Mouse (Mus musculus) CH12.LX (cell line): ENCODE measurements around the gene Plekha6. TPM values are rescaled to one million over a fixed set of nuclear protein-coding genes. Genes with fewer than 3 reads are reported as not detected.

Experiments used
- DNase-seq: peaks from one replicate; pipeline ENCODE4 v3.0.0-alpha.2; 2013; ENCODE audit errors: extremely low read depth
- H3K27ac ChIP-seq: 2 replicates; pipeline ENCODE4 v1.5.1; 2012; ENCODE audit warnings: low read depth, mild to moderate bottlenecking, control low read depth, moderate library complexity; ENCODE audit not compliant: insufficient read depth
- H3K27me3 ChIP-seq: replicated peaks from 2 replicates; pipeline ENCODE3; 2012; ENCODE audit warnings: inconsistent platforms
- H3K36me3 ChIP-seq, 2 experiments: replicated peaks in 1 of 2; 2 replicates each; pipeline versions ENCODE3 to v1.6.1; 2012; ENCODE audit warnings: inconsistent platforms in 1 of 2, low read length in 1 of 2, mild to moderate bottlenecking in 1 of 2, mixed read lengths in 1 of 2, moderate library complexity in 1 of 2; ENCODE audit not compliant: control insufficient read depth in 1 of 2, insufficient read depth in 1 of 2
- H3K4me1 ChIP-seq, 2 experiments: 2 replicates each; pipeline ENCODE4 v1.6.1; 2012; ENCODE audit warnings: inconsistent platforms in 1 of 2, moderate library complexity in 1 of 2; ENCODE audit not compliant: insufficient read depth in 2 of 2, control insufficient read depth in 1 of 2
- H3K4me2 ChIP-seq: 2 replicates; pipeline ENCODE4 v1.6.1; 2012; ENCODE audit warnings: low read depth, mild to moderate bottlenecking, control low read depth; ENCODE audit not compliant: poor library complexity, insufficient read depth, severe bottlenecking
- H3K4me3 ChIP-seq, 3 experiments: fragments of 150-350 bp in 1 of 3; sonication (generic) in 1 of 3; replicated peaks in 1 of 3; 2 replicates each; pipeline versions ENCODE3 to v1.5.1; 2011 to 2012; ENCODE audit warnings: low read depth in 2 of 3, low read length in 2 of 3, mild to moderate bottlenecking in 2 of 3, moderate library complexity in 2 of 3, control low read depth in 1 of 3, improper control_type of control experiment in 1 of 3, inconsistent platforms in 1 of 3, mixed read lengths in 1 of 3; ENCODE audit not compliant: poor library complexity in 1 of 3
- H3K79me2 ChIP-seq: replicated peaks from 2 replicates; pipeline ENCODE4 v1.6.1; 2012; ENCODE audit warnings: mild to moderate bottlenecking, moderate library complexity; ENCODE audit not compliant: control insufficient read depth, poor library complexity, insufficient read depth, severe bottlenecking; ENCODE audit errors: extremely low read depth
- H3K9ac ChIP-seq: 2 replicates; pipeline ENCODE4 v1.6.1; 2012; ENCODE audit warnings: low read depth, mild to moderate bottlenecking, control low read depth, moderate library complexity; ENCODE audit not compliant: insufficient read depth
- H3K9me3 ChIP-seq: replicated peaks from 2 replicates; pipeline ENCODE3; 2012; ENCODE audit warnings: low read length, inconsistent platforms, mixed read lengths
- CTCF ChIP-seq, 2 experiments: IDR thresholded peaks in 1 of 2; conservative IDR thresholded peaks in 1 of 2; 2 replicates each; pipeline ENCODE4 v1.5.1; 2011 to 2012; ENCODE audit warnings: low read depth in 2 of 2, low read length in 2 of 2, improper control_type of control experiment in 1 of 2, inconsistent platforms in 1 of 2, mild to moderate bottlenecking in 1 of 2, moderate library complexity in 1 of 2
- E2F4 ChIP-seq: IDR thresholded peaks from 2 replicates; pipeline ENCODE4 v1.6.1; 2011; ENCODE audit warnings: low read depth, low read length, improper control_type of control experiment; ENCODE audit not compliant: insufficient replicate concordance
- EP300 ChIP-seq: IDR thresholded peaks from 2 replicates; pipeline ENCODE4 v1.6.1; 2011; ENCODE audit warnings: low read length, improper control_type of control experiment
- HCFC1 ChIP-seq: IDR thresholded peaks from 2 replicates; pipeline ENCODE4 v1.6.1; 2012; ENCODE audit warnings: low read depth, mild to moderate bottlenecking, inconsistent platforms, low read length, improper control_type of control experiment
- JUN ChIP-seq: IDR thresholded peaks from 2 replicates; pipeline ENCODE4 v1.6.1; 2011; ENCODE audit warnings: low read depth, mild to moderate bottlenecking, low read length, improper control_type of control experiment, moderate library complexity; ENCODE audit not compliant: insufficient read depth
- JUND ChIP-seq: conservative IDR thresholded peaks from 2 replicates; pipeline ENCODE4 v1.6.1; 2011; ENCODE audit warnings: low read depth, low read length, improper control_type of control experiment
- KAT2A ChIP-seq: IDR thresholded peaks from 2 replicates; pipeline ENCODE4 v1.6.1; 2012; ENCODE audit warnings: low read length, improper control_type of control experiment, inconsistent platforms; ENCODE audit not compliant: insufficient replicate concordance
- MAFK ChIP-seq: IDR thresholded peaks from 2 replicates; pipeline ENCODE4 v1.6.1; 2011; ENCODE audit warnings: low read length, improper control_type of control experiment; ENCODE audit not compliant: insufficient replicate concordance
- MAZ ChIP-seq: IDR thresholded peaks from 2 replicates; pipeline ENCODE4 v1.6.1; 2012; ENCODE audit warnings: low read depth, mild to moderate bottlenecking, inconsistent platforms, low read length, improper control_type of control experiment, moderate library complexity
- MEF2A ChIP-seq: IDR thresholded peaks from 2 replicates; pipeline ENCODE4 v1.6.1; 2014; ENCODE audit warnings: low read depth, mild to moderate bottlenecking, inconsistent platforms, low read length, improper control_type of control experiment, borderline replicate concordance
- MXI1 ChIP-seq: IDR thresholded peaks from 2 replicates; pipeline ENCODE4 v1.6.1; 2011; ENCODE audit warnings: mild to moderate bottlenecking, low read depth, low read length, improper control_type of control experiment
- POLR2A ChIP-seq: IDR thresholded peaks from 2 replicates; pipeline ENCODE4 v1.6.1; 2011; ENCODE audit warnings: low read depth, mild to moderate bottlenecking, improper control_type of control experiment, low read length
- POLR2AphosphoS2 ChIP-seq: IDR thresholded peaks from 2 replicates; pipeline ENCODE4 v1.6.1; 2011; ENCODE audit warnings: low read depth, low read length, improper control_type of control experiment
- SIN3A ChIP-seq: IDR thresholded peaks from 2 replicates; pipeline ENCODE4 v1.6.1; 2012; ENCODE audit warnings: low read length, improper control_type of control experiment, inconsistent platforms
- SMC3 ChIP-seq: IDR thresholded peaks from 2 replicates; pipeline ENCODE4 v1.6.1; 2011; ENCODE audit warnings: low read depth, low read length, improper control_type of control experiment
- TBP ChIP-seq: conservative IDR thresholded peaks from 2 replicates; pipeline ENCODE4 v1.6.1; 2011; ENCODE audit warnings: low read depth, low read length, improper control_type of control experiment
- USF1 ChIP-seq: IDR thresholded peaks from 2 replicates; pipeline ENCODE4 v1.6.1; 2014; ENCODE audit warnings: low read depth, mild to moderate bottlenecking, inconsistent platforms, low read length, improper control_type of control experiment
- ZNF384 ChIP-seq: IDR thresholded peaks from 2 replicates; pipeline ENCODE4 v1.6.1; 2012; ENCODE audit warnings: low read depth, low read length, improper control_type of control experiment, inconsistent platforms
- dilution Hi-C: fragments of 300-500 bp; cut with MboI; formaldehyde crosslinking; loops from 2 replicates; pipeline ENCODE4 v1.14.3; 2020; ENCODE audit warnings: low sequenced_read_pairs; ENCODE audit not compliant: extremely low pct_unique_long_range_greater_than_20kb, extremely low pct_ligation_motif_present
- in situ Hi-C: fragments of 300-500 bp; cut with MboI; formaldehyde crosslinking; loops from 3 replicates; pipeline ENCODE4 v1.14.3; 2019; ENCODE audit warnings: low sequenced_read_pairs, low pct_ligation_motif_present, low pct_unique_long_range_greater_than_20kb, mixed read lengths
- polyA plus RNA-seq: library from polyadenylated mRNA; unstranded; fragments of >175 nt; gene quantifications from 2 replicates; pipeline ENCODE4 v1.2.1, GENCODE M21; 2012; ENCODE audit warnings: low read depth; ENCODE audit not compliant: insufficient read length
- total RNA-seq, 2 experiments: library from RNA; depleted of rRNA; stranded (reverse); fragments of 300-350 nt in 1 of 2; fragments of >200 nt in 1 of 2; gene quantifications; 2 replicates each; pipeline ENCODE4 v1.2.3; 2012 to 2014

Gene Plekha6
- total and polyA plus RNA-seq, 3 experiments: 0.07 TPM; not detected in 2

GRCm38 (mm10) chr1:133196181-133196580 lies 32.2 kb downstream of the Plekha6 start:
- H3K27me3 ChIP-seq: peaks cover 83% of the 10 kb centered on the region
- dilution Hi-C loops: no loop called here
- no peak for DNase-seq
- no peaks in the 10 kb centered on the region for H3K79me2 ChIP-seq
- no peak overlapping the region for H3K4me2 ChIP-seq
- in situ Hi-C loops: loop anchor here (25.0 kb wide), 1 partner anchor 416 kb away; the partner anchor contains the start of gene Snrpe
- H3K27ac ChIP-seq: no peak overlapping the region
- no peak overlapping the region for H3K9ac ChIP-seq
- no peak overlapping the region for H3K4me3 ChIP-seq
- no peak for TF ChIP-seq JUND
- no peak for TF ChIP-seq MEF2A
- no peak for TF ChIP-seq MAZ
- no peak for TF ChIP-seq POLR2AphosphoS2
- no peak for TF ChIP-seq MXI1
- no peak for TF ChIP-seq E2F4
- no peak for TF ChIP-seq SIN3A
- TF ChIP-seq TBP: no peak
- no peak for TF ChIP-seq USF1
- TF ChIP-seq KAT2A: no peak
- no peak for TF ChIP-seq JUN
- TF ChIP-seq MAFK: no peak
- H3K36me3 ChIP-seq: no peaks in the 10 kb centered on the region
- H3K9me3 ChIP-seq: no peaks in the 10 kb centered on the region
- H3K4me1 ChIP-seq: peaks cover 6% of the 10 kb centered on the region in 2 experiments

GRCm38 (mm10) chr1:133197266-133197665 lies 33.3 kb downstream of the Plekha6 start:
- Histone ChIP-seq H3K27me3 (peaks cover 85% of the 10 kb centered on the region), H3K4me2 (no peak overlapping the region), H3K9me3 (peaks cover 2% of the 10 kb centered on the region), H3K79me2 (no peaks in the 10 kb centered on the region), H3K4me3 (no peak overlapping the region), H3K9ac (no peak overlapping the region), H3K36me3 (no peaks in the 10 kb centered on the region), H3K27ac (no peak overlapping the region), H3K4me1 (peaks cover 6% of the 10 kb centered on the region in 2 experiments)
- TF ChIP-seq SMC3: no peak
- no peak for TF ChIP-seq JUND
- no peak for TF ChIP-seq USF1
- no peak for TF ChIP-seq EP300
- no peak for TF ChIP-seq MAZ
- TF ChIP-seq CTCF (conservative IDR thresholded peaks at IDR 0.05 in 1 of 2, IDR thresholded peaks at IDR 0.05 in 1 of 2; ENCODE audit: low read depth in 2 of 2, low read length in 2 of 2): no peak
- TF ChIP-seq HCFC1: no peak
- no peak for TF ChIP-seq ZNF384
- TF ChIP-seq KAT2A: no peak
- TF ChIP-seq MXI1: no peak
- TF ChIP-seq SIN3A: no peak
- TF ChIP-seq POLR2A: no peak
- TF ChIP-seq MAFK: no peak
- in situ Hi-C loops: loop anchor here (25.0 kb wide), 1 partner anchor 415 kb away; the partner anchor contains the start of gene Snrpe
- DNase-seq: no peak
- dilution Hi-C loops: no loop called here
